Mouse (Mus musculus) midbrain, embryonic 15.5 days (tissue): ENCODE results near the gene Ksr2. TPM values are rescaled to one million over a fixed set of nuclear protein-coding genes. Genes with fewer than 3 reads are reported as not detected.

Experiments
- ATAC-seq: fragments of 200-750 bp; cut with Nextera tagmentation; replicated peaks from 2 replicates; pipeline ENCODE4 v1.8.0; 2017; ENCODE audit warnings: moderate TSS enrichment
- H3K27ac ChIP-seq: fragments of 300-500 bp; sonication (generic); 2 replicates; pipeline ENCODE4 v1.5.1; 2015; ENCODE audit warnings: mild to moderate bottlenecking, inconsistent platforms
- H3K27me3 ChIP-seq: fragments of 300-500 bp; sonication (generic); replicated peaks from 2 replicates; pipeline ENCODE4 v1.6.1; 2015; ENCODE audit warnings: inconsistent platforms
- H3K36me3 ChIP-seq: fragments of 300-500 bp; sonication (generic); replicated peaks from 2 replicates; pipeline ENCODE4 v1.6.1; 2015; ENCODE audit warnings: inconsistent platforms
- H3K4me1 ChIP-seq: fragments of 300-500 bp; sonication (generic); 2 replicates; pipeline ENCODE4 v1.6.1; 2015; ENCODE audit warnings: inconsistent platforms
- H3K4me2 ChIP-seq: fragments of 300-500 bp; sonication (generic); 2 replicates; pipeline ENCODE4 v1.6.1; 2015; ENCODE audit warnings: inconsistent platforms, mild to moderate bottlenecking, moderate library complexity
- H3K4me3 ChIP-seq: fragments of 300-500 bp; sonication (generic); 2 replicates; pipeline ENCODE4 v1.5.1; 2015; ENCODE audit warnings: mild to moderate bottlenecking, inconsistent platforms
- H3K9ac ChIP-seq: fragments of 300-500 bp; sonication (generic); 2 replicates; pipeline ENCODE4 v1.6.1; 2015; ENCODE audit warnings: mild to moderate bottlenecking, inconsistent platforms
- H3K9me3 ChIP-seq: fragments of 300-500 bp; sonication (generic); 2 replicates; pipeline ENCODE4 v1.6.1; 2016; ENCODE audit warnings: inconsistent platforms
- WGBS: fragments of 180-500 bp; shearing (Covaris S2); methylation state at CpG from one replicate; pipeline ENCODE4 v1.1.7; 2015; ENCODE audit warnings: mixed read lengths; 5-methylcytosine and 5-hydroxymethylcytosine counted together
- polyA plus RNA-seq: library from polyadenylated mRNA; unstranded; fragments of >200 nt; fragmentation: Nextera tagmentation; extraction: Ambion mirVana; gene quantifications from 2 replicates; pipeline ENCODE4 v1.2.1, GENCODE M21; 2015

Ksr2 gene
- polyA plus RNA-seq, 1 experiment from 2014 or later = 10.2 TPM

DNA sequence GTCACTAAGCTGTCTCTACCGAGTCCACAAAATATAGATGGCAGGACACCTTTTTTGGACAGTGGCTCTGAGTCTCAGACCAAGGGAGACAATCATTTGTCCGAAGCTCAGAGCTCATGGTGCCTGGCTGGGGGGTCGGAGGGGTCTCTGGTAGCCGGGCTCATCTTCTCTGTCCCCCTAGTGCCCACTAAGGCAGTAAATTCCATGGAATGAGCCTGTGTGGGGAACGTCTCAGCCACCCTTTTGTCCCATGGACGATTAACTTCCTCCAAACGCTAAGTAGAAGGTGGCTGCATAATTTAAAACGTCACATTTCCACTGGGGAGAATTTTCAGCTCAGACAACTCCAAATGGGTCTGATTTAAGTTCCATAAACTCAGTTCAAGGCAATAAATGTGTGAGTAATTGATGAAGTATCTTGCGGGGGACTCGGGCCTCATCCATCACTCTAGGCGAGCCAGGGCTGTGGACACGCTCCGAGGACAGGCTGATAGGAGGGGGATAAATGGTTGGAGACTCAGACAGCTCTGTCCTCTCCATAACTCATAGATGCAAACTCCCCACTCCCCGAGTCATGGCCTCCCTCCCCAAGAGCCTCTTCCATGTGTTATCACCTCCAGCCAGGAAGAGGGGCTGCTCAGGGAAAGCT, 237.6 kb downstream of the Ksr2 start:
- H3K9me3 ChIP-seq = no peaks in the 10 kb centered on the region
- no peak overlapping the region for H3K4me3 ChIP-seq
- H3K27ac ChIP-seq = no peak overlapping the region
- ATAC-seq = no peak
- H3K36me3 ChIP-seq = no peaks in the 10 kb centered on the region
- H3K4me2 ChIP-seq = no peak overlapping the region
- WGBS = 82% methylated on average over 14 of the region's 14 CpGs
- no peak overlapping the region for H3K9ac ChIP-seq
- H3K4me1 ChIP-seq = no peaks in the 10 kb centered on the region
- no peaks in the 10 kb centered on the region for H3K27me3 ChIP-seq

DNA sequence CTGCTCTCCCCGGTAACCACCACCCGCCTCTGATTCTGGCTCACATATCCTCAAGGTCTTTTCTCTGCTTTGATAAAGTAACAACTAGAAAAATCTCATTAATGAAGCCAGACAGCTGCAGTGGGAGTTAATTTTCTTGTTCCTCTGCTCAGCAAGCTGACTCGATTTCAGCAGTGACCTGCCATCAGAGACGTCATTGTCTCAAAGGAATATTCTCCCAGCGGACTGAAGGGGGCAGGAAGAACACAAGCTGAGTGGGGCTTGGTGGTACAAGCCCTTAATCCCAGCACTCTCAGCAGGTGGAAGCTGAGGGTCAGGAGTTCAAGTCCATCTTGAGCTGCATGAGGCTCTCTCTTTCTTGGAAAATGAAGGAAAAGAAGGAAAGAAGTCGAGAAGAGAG, 244.8 kb downstream of the Ksr2 start:
- Histone ChIP-seq H3K36me3 (no peaks in the 10 kb centered on the region), H3K4me2 (no peak overlapping the region), H3K4me3 (no peak overlapping the region), H3K4me1 (0 out of 2 replicates have a peak, but pooled peaks cover 3% of the 10 kb centered on the region), H3K27ac (peak overlapping the region; percentile 54; the same call in 1 of the 2 replicates), H3K9me3 (no peaks in the 10 kb centered on the region), H3K9ac (no peak overlapping the region), H3K27me3 (no peaks in the 10 kb centered on the region)
- WGBS = 8% methylated on average over 6 of the region's 6 CpGs
- ATAC-seq = no peak

DNA sequence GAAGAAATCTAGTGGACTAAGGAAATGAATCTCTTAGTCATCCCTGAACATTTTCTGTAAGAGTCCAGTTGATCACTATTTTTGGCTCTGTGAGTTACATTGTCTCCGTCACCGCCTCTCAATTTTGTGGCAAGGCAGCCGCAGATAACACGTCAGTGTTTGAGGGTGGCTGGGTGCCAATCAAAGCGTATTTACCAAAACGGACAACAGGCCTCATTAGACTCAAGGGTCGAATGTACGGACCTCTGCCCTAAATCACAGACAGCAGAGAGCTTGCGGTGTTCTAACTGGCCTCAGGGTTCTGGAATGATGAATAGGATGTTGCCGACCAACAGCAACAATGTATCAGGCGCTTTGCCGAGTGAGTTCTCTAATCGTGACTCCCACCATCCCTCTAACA, 245.8 kb downstream of the Ksr2 start:
- ATAC-seq = no peak
- Histone ChIP-seq H3K27me3 (no peaks in the 10 kb centered on the region), H3K9ac (no peak overlapping the region), H3K27ac (no peak overlapping the region), H3K4me1 (0 out of 2 replicates have a peak, but pooled peaks cover 3% of the 10 kb centered on the region), H3K4me2 (no peak overlapping the region), H3K9me3 (no peaks in the 10 kb centered on the region), H3K36me3 (no peaks in the 10 kb centered on the region), H3K4me3 (no peak overlapping the region)
- WGBS = 76% methylated on average over 13 of the region's 13 CpGs

DNA sequence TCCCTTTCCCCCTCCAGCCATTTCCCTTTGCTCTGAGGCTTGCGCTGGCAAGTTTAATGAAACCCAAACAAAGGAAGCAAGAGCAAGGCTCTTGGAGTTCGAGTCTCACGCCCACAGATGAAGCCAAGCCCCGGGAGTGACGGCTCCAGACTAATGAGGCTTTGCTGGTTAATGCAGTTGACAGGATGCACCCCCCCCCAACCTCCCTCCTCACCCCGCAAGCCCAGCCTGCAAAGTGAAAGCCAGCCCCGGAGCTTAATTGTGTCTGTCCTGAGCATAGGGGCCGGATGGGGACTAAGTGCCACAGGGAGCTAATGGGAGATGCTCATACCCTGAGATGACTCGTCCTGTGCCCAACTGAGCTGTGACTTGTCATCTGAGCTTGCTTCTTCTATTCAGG, 251.4 kb downstream of the Ksr2 start:
- H3K36me3 ChIP-seq = no peaks in the 10 kb centered on the region
- no peaks in the 10 kb centered on the region for H3K27me3 ChIP-seq
- no peak for ATAC-seq
- H3K9me3 ChIP-seq = no peaks in the 10 kb centered on the region
- H3K27ac ChIP-seq = peak overlapping the region; percentile 6; the same call in 1 of the 2 replicates
- WGBS = 11% methylated on average over 9 of the region's 9 CpGs
- peaks cover 14% of the 10 kb centered on the region for H3K4me1 ChIP-seq
- no peak overlapping the region for H3K9ac ChIP-seq
- no peak overlapping the region for H3K4me3 ChIP-seq
- no peak overlapping the region for H3K4me2 ChIP-seq

DNA sequence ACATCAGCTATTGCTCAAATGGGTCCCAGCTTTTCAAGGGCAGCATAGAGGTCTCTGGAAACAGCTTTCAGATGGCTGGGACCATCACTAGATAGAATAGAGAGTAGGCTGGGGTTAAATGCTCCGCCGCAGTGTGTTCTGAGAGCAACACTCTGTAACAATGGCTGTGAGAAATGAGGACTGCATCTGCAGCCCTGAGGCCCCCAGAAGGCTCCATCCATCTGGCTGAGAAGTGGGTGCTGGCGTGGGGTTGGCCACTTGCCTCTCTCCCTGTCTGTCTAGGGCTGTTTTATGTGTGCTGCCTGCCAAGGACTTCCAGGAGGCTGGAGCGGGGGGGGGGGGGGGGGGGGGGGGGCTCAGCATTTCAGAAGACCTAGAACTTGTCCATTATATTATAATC, 253.5 kb downstream of the Ksr2 start:
- peaks cover 19% of the 10 kb centered on the region for H3K4me1 ChIP-seq
- H3K9me3 ChIP-seq = no peaks in the 10 kb centered on the region
- no peaks in the 10 kb centered on the region for H3K36me3 ChIP-seq
- H3K27ac ChIP-seq = no peak overlapping the region
- H3K4me2 ChIP-seq = no peak overlapping the region
- WGBS = 72% methylated on average over 4 of the region's 4 CpGs
- no peak overlapping the region for H3K9ac ChIP-seq
- no peak for ATAC-seq
- H3K27me3 ChIP-seq = no peaks in the 10 kb centered on the region
- H3K4me3 ChIP-seq = no peak overlapping the region

DNA sequence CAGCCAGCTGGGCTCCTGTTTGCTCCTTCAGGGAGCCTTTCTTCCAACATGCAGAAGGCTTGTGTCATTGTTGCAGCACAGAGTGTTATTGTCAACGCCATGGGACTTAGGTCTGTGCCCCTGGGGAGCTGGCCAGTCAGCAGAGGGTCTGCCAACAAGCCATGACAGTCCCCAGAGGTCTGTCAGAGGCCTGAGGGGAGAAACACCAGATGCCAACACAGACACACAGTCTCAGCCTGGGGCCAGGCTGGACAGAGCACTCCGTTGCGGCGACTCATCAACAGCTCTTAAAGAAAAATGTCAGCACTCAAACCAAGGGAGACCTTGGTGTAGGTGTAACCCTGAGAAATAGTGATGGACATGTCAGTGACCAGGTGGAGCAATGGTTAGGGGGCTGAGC, 255.5 kb downstream of the Ksr2 start:
- WGBS = 56% methylated on average over 4 of the region's 4 CpGs
- no peak overlapping the region for H3K27ac ChIP-seq

DNA sequence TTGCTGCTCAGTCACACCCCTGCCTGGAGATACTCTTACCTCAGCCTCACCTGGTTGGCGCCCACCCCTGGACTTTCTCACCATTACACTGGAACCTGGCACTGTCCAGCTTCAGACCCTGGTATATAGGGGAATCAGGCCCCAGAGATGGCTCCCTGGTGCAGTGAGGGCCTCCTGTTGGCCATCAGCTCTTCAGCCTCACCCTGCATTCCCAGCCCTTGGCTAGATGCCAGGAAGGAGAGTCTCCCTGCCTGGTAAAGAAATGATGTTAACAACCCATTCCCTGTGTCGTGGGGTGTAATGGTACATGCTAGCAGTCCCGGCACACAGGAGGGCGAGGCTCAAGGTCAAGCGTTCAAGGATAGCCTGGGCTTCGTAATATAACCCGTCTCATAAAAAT, 256.0 kb downstream of the Ksr2 start:
- 75% methylated on average over 7 of the region's 7 CpGs for WGBS
- H3K9ac ChIP-seq = no peak overlapping the region
- no peaks in the 10 kb centered on the region for H3K36me3 ChIP-seq
- peaks cover 19% of the 10 kb centered on the region for H3K4me1 ChIP-seq
- ATAC-seq = no peak
- H3K27ac ChIP-seq = no peak overlapping the region
- no peaks in the 10 kb centered on the region for H3K9me3 ChIP-seq
- H3K4me3 ChIP-seq = no peak overlapping the region
- no peak overlapping the region for H3K4me2 ChIP-seq
- no peaks in the 10 kb centered on the region for H3K27me3 ChIP-seq

More for the DNA sequence above, 255.5 kb downstream of the Ksr2 start:
- Histone ChIP-seq H3K9me3 (no peaks in the 10 kb centered on the region), H3K4me1 (peaks cover 19% of the 10 kb centered on the region), H3K9ac (no peak overlapping the region), H3K36me3 (no peaks in the 10 kb centered on the region), H3K4me3 (no peak overlapping the region), H3K4me2 (no peak overlapping the region), H3K27me3 (no peaks in the 10 kb centered on the region)
- no peak for ATAC-seq

DNA sequence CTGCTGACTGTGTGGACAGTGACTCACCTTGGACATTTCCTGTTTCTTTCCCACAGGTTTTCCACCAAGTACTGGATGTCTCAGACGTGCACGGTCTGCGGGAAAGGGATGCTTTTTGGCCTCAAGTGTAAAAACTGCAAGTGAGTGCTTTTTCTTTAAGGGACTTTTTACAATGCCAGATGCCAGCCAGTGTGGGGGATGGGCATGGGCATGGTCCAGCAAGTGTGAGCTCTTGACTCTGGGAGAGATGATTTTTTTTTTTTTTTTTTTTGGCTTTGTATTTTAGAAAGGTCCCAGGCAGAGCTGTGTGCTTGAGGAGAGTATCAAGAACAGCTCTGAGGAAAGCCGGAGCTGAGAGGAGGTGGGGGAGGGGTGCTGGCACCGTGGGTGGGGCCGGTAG, 257.6 kb downstream of the Ksr2 start:
- ATAC-seq = no peak
- Histone ChIP-seq H3K4me1 (peaks cover 11% of the 10 kb centered on the region; the same call in 1 of the 2 replicates), H3K36me3 (no peaks in the 10 kb centered on the region), H3K27ac (no peak overlapping the region), H3K9me3 (no peaks in the 10 kb centered on the region), H3K4me3 (no peak overlapping the region), H3K9ac (no peak overlapping the region), H3K27me3 (no peaks in the 10 kb centered on the region), H3K4me2 (no peak overlapping the region)
- WGBS = 61% methylated on average over 6 of the region's 6 CpGs

DNA sequence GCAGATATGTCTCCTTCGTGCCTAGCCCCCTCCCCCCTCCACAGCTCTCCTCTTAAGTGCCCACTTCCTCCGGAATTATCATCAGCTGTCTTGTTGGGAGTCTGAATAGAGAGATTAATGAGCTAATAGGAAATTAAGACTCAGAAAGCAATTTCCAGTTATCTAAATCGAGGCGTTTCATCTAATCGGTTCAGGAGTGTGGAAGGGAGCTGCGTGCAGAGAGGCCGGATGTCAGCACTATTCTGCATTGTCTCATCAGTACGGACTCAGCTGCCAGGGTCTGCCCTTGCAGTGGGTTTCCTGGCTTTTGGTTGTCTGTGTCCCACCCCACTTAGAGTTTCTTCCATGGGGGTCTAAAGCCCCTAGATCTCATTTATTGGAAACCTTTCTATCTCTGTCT, 262.0 kb downstream of the Ksr2 start:
- no peaks in the 10 kb centered on the region for H3K36me3 ChIP-seq
- no peak overlapping the region for H3K4me3 ChIP-seq
- no peak for ATAC-seq
- H3K9me3 ChIP-seq = no peaks in the 10 kb centered on the region
- H3K9ac ChIP-seq = no peak overlapping the region
- H3K27me3 ChIP-seq = no peaks in the 10 kb centered on the region
- H3K4me2 ChIP-seq = no peak overlapping the region
- H3K27ac ChIP-seq = 0 out of 2 replicates have a peak overlapping the region, but pooled peaks have one; percentile 21
- H3K4me1 ChIP-seq = no peaks in the 10 kb centered on the region
- whole genome bisulfite sequencing = 65% methylated on average over 8 of the region's 8 CpGs

DNA sequence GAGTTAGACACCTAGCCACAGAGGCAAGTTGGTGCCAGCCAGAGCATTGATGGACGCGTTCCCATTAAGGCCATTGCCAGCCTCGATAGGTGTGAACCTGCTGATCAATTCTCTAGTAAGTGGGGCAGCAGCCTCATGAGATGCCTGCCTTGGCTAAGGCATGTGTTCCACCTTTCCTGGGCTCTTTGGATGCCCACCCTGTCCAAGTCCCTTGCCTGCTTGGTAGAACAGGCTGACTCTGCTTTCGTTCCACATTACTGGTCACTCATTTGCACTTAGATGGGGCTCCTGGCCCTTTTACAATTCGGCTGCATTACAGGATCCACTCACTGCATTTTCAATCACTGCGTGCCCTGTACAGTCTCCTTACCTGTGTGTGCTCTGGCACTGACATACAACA, 263.4 kb downstream of the Ksr2 start:
- WGBS = 93% methylated on average over 6 of the region's 6 CpGs

DNA sequence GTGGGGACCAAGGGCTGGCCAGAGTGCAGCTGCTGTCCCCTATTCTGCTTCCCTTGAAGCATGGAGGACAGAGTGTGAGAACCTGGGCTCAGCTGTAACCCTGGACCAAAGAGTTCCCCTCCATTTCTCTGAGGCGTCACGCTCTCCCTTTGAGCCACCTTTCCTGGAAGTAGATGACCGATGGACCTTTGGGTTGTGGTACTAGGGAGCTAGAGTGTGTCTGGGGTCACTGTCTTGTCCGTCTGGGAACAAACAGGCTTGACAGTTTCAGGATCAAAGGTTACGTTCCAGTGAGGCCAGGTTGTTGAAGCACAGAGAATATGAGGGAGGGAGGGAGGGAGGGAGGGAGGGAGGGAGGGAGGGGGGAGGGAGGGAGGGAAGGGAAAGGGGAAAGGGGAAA, 264.6 kb downstream of the Ksr2 start:
- Histone ChIP-seq H3K4me3 (no peak overlapping the region), H3K36me3 (no peaks in the 10 kb centered on the region), H3K4me2 (no peak overlapping the region), H3K9me3 (no peaks in the 10 kb centered on the region), H3K9ac (no peak overlapping the region), H3K27ac (no peak overlapping the region), H3K27me3 (no peaks in the 10 kb centered on the region), H3K4me1 (no peaks in the 10 kb centered on the region)
- WGBS = 63% methylated on average over 5 of the region's 5 CpGs
- no peak for ATAC-seq

More for the DNA sequence above, 263.4 kb downstream of the Ksr2 start:
- no peaks in the 10 kb centered on the region for H3K27me3 ChIP-seq
- H3K4me3 ChIP-seq = no peak overlapping the region
- H3K9ac ChIP-seq = no peak overlapping the region
- H3K4me1 ChIP-seq = no peaks in the 10 kb centered on the region
- no peak for ATAC-seq
- H3K36me3 ChIP-seq = no peaks in the 10 kb centered on the region
- no peaks in the 10 kb centered on the region for H3K9me3 ChIP-seq
- no peak overlapping the region for H3K4me2 ChIP-seq
- H3K27ac ChIP-seq = no peak overlapping the region

DNA sequence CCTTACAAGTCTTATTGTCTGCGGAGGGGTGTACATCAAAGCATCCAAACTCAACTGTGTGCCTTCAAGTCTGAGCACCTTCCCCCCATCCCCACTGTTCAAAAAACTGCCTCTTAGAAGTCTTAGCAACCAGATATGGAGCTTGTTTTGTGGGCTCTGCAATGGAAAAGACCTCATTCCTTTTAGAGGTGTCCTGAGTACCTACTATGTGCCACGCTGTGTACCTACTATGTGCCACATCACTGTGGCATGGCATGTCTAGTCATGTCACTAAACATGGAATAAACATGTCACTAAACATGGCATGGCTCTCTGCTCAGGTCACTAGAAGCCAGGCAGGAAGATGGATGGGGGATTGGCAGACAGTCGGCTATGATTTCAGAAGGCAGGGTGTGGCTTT, 268.4 kb downstream of the Ksr2 start:
- Histone ChIP-seq H3K4me1 (peaks cover 4% of the 10 kb centered on the region; the same call in 1 of the 2 replicates), H3K9ac (no peak overlapping the region), H3K36me3 (no peaks in the 10 kb centered on the region), H3K4me3 (no peak overlapping the region), H3K9me3 (no peaks in the 10 kb centered on the region), H3K27ac (no peak overlapping the region), H3K27me3 (no peaks in the 10 kb centered on the region), H3K4me2 (no peak overlapping the region)
- ATAC-seq = no peak
- WGBS = 95% methylated on average over 3 of the region's 3 CpGs

DNA sequence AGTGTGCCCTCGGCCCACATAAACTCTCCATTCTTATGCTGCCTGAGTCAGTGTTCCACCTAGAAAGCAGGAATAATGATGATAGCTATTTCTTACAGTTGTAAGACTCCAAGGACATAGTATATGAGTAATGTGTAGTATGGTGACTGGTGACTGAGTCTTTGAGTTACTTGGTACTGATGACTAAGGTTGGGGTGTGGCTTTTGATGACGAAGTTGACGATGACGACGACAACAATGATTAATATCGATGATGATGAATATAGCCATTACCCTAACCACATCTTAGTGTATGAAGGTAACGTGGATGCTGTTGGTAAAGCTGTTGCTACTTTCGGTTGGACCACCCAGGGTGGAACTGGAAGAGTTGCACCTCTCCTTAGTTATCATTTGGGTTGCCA, 270.7 kb downstream of the Ksr2 start:
- no peak overlapping the region for H3K4me3 ChIP-seq
- H3K27me3 ChIP-seq = no peaks in the 10 kb centered on the region
- H3K4me2 ChIP-seq = no peak overlapping the region
- no peak overlapping the region for H3K9ac ChIP-seq
- WGBS = 95% methylated on average over 8 of the region's 8 CpGs
- H3K27ac ChIP-seq = no peak overlapping the region
- ATAC-seq = no peak
- H3K36me3 ChIP-seq = no peaks in the 10 kb centered on the region
- H3K9me3 ChIP-seq = no peaks in the 10 kb centered on the region
- H3K4me1 ChIP-seq = peaks cover 17% of the 10 kb centered on the region
